Mouse (Mus musculus) layer of hippocampus, adult 2 months (tissue): ENCODE measurements at regions not wholly inside any gene's neighbourhood (a gene's known extent, or its start where the extent isn't known, plus 50 kb on each side); places are given as distances from the start of the nearest gene placed in this dataset.

Experiments used
- DNase-seq, 2 experiments: peaks; one replicate each; pipeline ENCODE4 v3.0.0; 2022; ENCODE audit warnings: low spot score in 2 of 2
- H3K27ac ChIP-seq: fragments of 200-600 bp; 2 replicates; pipeline ENCODE4 v1.8.1; 2022
- H3K4me3 ChIP-seq: fragments of 200-600 bp; 2 replicates; pipeline ENCODE4 v1.8.1; 2022; ENCODE audit warnings: mild to moderate bottlenecking
- CTCF ChIP-seq: fragments of 200-600 bp; conservative IDR thresholded peaks from 2 replicates; pipeline ENCODE4 v1.8.1; 2022; ENCODE audit warnings: antibody characterized with exemption, mild to moderate bottlenecking, moderate library complexity

DNA sequence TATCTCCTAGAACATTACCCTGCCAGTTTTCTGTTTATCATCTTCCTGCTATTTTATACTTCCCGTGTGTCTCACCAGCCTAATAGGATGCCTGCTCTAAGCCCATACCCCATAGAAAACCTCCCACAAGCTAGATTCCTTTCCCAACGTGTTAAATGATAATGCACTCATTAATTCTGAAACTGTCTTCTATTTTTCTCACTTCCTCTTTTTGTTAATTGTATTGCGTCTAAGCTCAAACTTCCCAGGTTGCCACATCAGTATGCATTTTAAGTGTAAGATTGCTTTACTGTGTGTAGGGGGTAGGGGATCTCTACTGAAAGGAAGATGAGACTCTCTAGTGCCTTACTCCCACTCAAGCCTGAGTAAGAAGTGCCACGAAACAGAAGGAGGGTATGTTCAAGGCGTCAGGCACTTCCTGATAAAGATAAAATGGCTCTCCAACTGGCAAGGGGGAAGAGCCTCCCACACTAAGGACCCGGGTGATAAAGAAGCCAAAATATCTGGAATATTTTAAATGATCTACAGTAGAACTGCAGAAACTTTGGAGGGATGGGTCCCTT is 518.0 kb downstream of the Efnb2 start:
- DNase-seq, result no peak
- H3K27ac ChIP-seq, result no peak overlapping the region
- H3K4me3 ChIP-seq, result no peak overlapping the region
- TF ChIP-seq CTCF, result no peak

- DNase-seq, result no peak
- Histone ChIP-seq H3K27ac (no peak overlapping the region), H3K4me3 (no peak overlapping the region)
- no peak for TF ChIP-seq CTCF
Measured at GRCm38 (mm10) chr8:8142461-8142860, 518.6 kb downstream of the Efnb2 start.

GRCm38 (mm10) chr8:8139720-8140119 is 521.3 kb downstream of the Efnb2 start:
- no peak overlapping the region for H3K27ac ChIP-seq
- H3K4me3 ChIP-seq, result no peak overlapping the region
- no peak for DNase-seq
- no peak for TF ChIP-seq CTCF

GRCm38 (mm10) chr8:8133001-8133785 is 527.8 kb downstream of the Efnb2 start:
- no peak overlapping the region for H3K27ac ChIP-seq
- peak; percentile 22 to 28 for DNase-seq
- H3K4me3 ChIP-seq, result no peak overlapping the region
- TF ChIP-seq CTCF, result no peak

DNA sequence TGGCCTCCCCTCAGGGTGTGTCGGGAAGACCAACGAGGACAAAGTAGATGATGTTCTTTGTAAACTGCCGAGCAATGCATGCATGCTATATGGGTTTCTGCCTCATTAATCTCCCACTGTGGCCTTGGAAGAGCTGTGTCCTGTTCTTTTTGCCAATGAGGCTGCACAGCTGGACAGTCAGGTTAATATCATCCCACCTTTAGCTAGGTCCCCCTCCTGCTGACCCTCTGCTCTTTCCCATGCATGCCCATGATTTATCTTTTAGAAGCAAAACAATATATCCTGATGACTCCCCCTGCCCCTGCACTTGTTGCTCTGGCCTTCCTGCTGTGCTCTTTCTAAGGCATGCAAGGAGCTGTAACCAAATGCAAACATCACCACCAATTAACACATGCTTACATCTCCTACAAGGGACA is 529.1 kb downstream of the Efnb2 start:
- Histone ChIP-seq H3K4me3 (no peak overlapping the region), H3K27ac (no peak overlapping the region)
- no peak for DNase-seq
- no peak for TF ChIP-seq CTCF

DNA sequence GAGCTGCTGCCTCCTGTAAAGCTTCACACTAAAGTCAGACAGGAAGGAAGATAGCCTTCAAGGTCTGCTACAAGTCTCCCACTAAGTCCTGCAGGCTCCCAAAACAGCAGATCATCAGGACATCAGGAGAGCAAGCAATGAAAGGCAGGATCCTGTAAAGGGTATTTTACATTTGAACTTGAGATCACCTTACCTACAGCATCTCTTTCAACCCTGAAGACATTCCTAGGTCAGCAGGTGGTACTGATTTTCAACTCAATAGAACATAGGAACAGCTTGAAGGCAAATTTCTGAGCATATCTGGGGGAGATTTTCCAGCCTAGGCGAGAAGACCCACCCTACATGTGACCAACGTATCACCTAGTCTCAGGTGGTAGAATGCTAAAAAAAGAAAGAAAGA is 530.2 kb downstream of the Efnb2 start:
- H3K27ac ChIP-seq, result no peak overlapping the region
- no peak overlapping the region for H3K4me3 ChIP-seq
- TF ChIP-seq CTCF, result no peak
- no peak for DNase-seq

- TF ChIP-seq CTCF, result no peak
- H3K4me3 ChIP-seq, result no peak overlapping the region
- H3K27ac ChIP-seq, result no peak overlapping the region
- DNase-seq, result no peak
Measured at GRCm38 (mm10) chr8:8115595-8116429, 545.2 kb downstream of the Efnb2 start.

DNA sequence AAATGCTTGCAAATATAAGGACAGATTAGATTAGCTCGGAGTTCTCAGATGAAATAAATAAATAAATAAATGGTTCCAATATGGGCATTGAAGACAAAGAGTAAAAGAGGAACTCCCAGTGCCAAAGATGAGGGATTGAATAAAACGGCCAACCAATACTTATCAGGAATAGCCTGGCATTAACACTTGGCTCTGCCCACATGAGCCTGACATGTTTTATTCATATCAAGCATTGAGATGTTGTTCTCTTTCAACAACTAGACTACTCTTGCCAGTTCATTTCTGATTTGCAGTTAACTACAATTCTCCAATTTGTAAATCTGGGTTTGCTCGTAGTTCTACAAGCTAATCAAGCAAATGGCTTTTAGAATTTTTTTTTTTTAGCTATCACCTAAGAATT is 546.4 kb downstream of the Efnb2 start:
- Histone ChIP-seq H3K4me3 (no peak overlapping the region), H3K27ac (no peak overlapping the region)
- DNase-seq, result no peak
- TF ChIP-seq CTCF, result no peak

DNA sequence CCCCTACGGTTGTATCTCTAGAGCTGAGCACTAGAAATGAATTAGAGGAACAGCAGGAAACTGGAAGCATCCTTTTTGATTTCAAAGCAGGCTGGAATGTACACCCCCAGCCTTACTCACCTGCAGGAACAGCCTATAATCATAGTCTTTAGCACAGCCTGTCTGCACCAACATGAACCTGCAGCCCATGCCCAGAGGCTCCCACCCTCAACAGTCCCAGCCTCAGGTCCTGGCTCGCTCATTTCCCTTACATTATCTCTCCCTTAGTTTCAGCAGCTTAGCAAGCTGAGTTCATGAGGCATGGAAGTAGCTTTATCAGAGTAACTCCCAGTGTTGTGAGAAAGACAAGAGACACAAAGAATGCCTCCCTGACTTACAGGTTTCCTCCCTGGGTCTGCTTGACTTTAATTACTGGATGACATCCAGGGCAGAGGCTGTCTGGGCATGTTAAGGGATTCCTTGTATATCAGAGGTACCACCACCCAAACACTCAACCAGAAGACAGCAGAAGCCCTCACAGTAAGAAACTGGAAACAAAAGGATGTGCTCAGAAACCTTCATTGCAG is 551.2 kb downstream of the Efnb2 start:
- no peak overlapping the region for H3K27ac ChIP-seq

GRCm38 (mm10) chr8:8103492-8103891 is 557.5 kb downstream of the Efnb2 start:
- no peak for TF ChIP-seq CTCF
- DNase-seq, result no peak
- no peak overlapping the region for H3K27ac ChIP-seq
- H3K4me3 ChIP-seq, result no peak overlapping the region

More for the DNA sequence above, 551.2 kb downstream of the Efnb2 start:
- no peak overlapping the region for H3K4me3 ChIP-seq
- TF ChIP-seq CTCF, result no peak
- DNase-seq, result no peak

DNA sequence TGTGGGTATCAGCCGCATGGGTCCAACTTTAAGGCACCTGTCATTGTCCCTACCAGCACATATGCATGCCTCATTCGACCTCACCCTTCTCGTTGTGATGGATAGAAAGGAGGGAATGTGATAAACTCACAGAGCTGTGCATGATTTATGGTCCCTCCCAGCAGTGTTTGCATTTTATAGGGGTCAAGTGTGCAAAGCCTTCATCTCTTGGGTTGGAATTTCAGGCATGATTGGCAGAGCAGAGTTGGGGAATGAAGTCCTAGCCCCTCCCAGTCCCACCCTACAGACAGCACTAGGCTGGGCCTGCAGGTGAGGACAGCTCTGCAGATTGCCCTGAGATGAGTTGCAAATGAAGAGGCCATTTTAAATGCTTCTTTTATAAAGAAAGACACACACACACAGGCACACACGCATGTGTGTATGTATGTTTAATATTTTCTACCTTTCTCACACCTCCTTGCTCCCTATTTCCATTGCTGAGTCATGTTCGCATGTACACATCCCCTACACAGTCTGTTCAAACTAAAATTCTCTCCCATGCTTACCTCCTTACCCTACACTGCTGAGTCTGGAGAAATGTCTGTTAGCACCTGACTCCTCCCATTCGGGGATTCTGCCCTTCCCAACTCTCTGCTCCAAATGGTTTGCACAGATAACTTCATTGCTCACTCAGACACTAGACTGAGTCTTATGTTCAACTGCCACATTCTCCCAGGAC is 558.9 kb downstream of the Efnb2 start:
- TF ChIP-seq CTCF, result no peak
- DNase-seq, result no peak
- no peak overlapping the region for H3K4me3 ChIP-seq
- no peak overlapping the region for H3K27ac ChIP-seq

DNA sequence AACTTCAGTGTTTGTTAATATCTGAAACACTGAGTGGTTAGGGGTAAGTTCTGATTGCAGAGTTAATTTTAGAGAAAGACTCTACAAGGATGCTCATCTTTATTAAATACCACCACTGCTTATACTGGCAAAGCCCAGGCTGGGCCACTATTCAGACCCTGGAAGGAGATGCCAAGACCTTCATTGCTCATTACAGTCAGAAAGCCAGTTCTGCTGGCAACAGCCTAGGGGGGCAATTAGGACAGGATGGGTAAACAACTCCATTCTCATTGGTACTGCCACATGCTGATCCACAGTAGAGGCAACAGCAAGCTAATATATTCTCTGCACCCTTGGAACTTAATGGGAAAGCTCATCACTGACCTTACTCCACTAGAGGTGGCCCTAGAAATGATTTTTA is 568.5 kb downstream of the Efnb2 start:
- no peak overlapping the region for H3K27ac ChIP-seq
- DNase-seq, result no peak
- no peak for TF ChIP-seq CTCF
- H3K4me3 ChIP-seq, result no peak overlapping the region
